Mouse (Mus musculus) thymus, adult 2 months (tissue): ENCODE measurements around the gene Scn1b.

Experiments
- CTCF ChIP-seq: fragments of 200-500 bp; IDR thresholded peaks from 2 replicates; pipeline ENCODE4 v1.5.1; 2012; ENCODE audit warnings: mild to moderate bottlenecking, control low read depth, low read length, moderate library complexity, borderline replicate concordance; ENCODE audit not compliant: control insufficient read depth, poor library complexity, insufficient read depth; ENCODE audit errors: extremely low read depth
- POLR2A ChIP-seq: fragments of 200-500 bp; IDR thresholded peaks from 2 replicates; pipeline ENCODE4 v1.6.1; 2012; ENCODE audit warnings: mild to moderate bottlenecking, low read length, control low read depth, moderate library complexity; ENCODE audit not compliant: control insufficient read depth, poor library complexity, insufficient read depth; ENCODE audit errors: extremely low read depth

- TF ChIP-seq CTCF (no peak), POLR2A (no peak)
These were observed 11.2 kb downstream of the Scn1b start for GRCm38 (mm10) chr7:31115587-31116043.
